Mouse (Mus musculus) MN1 (cell line): ENCODE data around the gene Stk32c.

ENCODE experiments used
- DNase-seq: peaks from one replicate; pipeline ENCODE4 v3.0.0-alpha.2; 2016; ENCODE audit warnings: low spot score

Gene Stk32c

GRCm38 (mm10) chr7:139212754-139213745 is at the start of gene Stk32c, which contains the start of gene Lrrc27:
Stk32c (minus strand) TSS chr7:139213307.
Lrrc27 (plus strand) TSS chr7:139212988.
- peak; percentile 99 for DNase-seq

- DNase-seq: no peak
Observed at GRCm38 (mm10) chr7:139257752-139258542, 44.8 kb upstream of the Stk32c start.

- no peak for DNase-seq
Observed at GRCm38 (mm10) chr7:139254626-139255025, 41.5 kb upstream of the Stk32c start.

GRCm38 (mm10) chr7:139253462-139253861 is 40.4 kb upstream of the Stk32c start:
- no peak for DNase-seq

GRCm38 (mm10) chr7:139252986-139253385 is 39.9 kb upstream of the Stk32c start:
- DNase-seq: no peak

DNA sequence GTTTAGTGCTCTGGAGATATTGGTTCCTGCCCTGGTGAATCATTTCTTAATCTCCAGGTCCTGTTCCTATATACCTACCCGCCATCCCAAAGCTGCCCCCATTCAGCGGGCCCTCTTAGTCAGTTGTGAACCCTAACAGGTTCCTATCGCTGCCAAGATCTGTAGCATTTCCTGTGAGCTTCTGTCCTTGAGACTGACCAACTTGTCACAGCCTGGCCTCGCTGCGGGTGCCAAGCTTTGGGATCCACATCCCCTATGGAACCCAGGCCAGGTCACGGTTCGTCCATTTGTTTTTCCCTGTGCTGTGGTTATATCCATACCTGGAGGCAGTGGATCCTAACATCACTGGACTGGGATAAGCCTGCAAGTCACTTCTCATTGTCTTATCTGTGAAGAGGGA is 39.5 kb upstream of the Stk32c start:
- no peak for DNase-seq

DNA sequence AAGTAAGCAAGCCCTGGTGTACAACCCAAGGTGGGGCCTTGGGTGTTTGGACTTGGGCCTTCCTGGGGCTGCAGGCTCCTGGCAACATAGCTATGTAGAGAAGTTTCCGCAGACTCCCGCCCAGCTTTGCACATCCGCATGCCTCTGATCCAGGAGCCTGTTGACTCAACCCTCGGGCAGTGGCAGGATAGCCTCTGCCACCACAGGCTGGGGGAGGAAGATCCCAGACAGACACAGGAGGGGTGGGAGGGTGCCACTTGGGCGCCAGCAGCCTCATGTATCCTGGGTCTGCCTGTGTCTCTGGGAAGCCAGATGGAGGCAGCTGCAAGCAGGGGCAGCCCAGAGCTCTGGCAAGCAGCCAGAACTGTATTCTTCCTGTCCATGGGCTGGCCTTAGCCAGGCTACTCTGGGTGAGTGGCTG is 38.8 kb upstream of the Stk32c start:
- DNase-seq: peak; percentile 92

- DNase-seq: peak; percentile 44
Observed at GRCm38 (mm10) chr7:139249406-139250210, 36.5 kb upstream of the Stk32c start.

DNA sequence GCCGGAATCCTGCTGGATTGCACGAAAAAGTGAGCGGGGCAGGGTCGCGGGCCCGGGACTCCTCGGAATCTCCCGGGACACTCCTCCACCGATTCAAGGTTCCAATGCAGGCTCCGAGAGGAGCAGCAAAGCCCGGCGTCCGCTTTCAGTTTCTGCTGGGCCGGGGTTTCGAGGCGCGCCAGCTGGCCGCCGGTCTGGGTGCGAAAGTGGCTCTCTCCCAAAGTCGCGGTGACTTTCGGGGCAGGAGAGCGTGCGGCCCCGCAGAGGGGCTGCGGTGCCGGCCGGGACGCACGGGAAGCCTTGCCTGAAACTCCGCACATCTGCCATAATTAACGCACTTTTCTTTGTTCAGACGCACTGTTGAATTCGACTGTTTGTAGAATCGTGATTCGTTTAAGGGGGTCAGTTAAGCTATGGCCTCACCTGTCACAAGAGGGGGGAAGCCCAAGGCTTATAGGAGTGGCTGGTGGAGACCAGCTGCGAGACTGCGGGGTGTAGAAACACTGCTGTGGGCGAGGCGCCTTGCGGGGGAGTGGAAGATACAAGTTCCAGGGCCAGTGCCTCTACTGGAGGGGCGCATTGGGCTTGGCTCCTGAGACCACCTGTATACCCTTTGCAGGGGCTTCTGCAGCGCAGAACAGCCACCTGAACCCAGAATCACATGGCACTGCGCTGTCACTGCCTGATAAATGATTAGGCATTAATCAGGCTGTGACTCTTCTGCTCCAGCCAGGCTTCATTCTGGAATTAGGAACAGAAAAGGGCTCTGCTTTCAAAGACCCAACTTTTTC is 35.7 kb upstream of the Stk32c start:
- peak; percentile 35 for DNase-seq

GRCm38 (mm10) chr7:139247881-139248614 is 34.9 kb upstream of the Stk32c start, which contains the start of gene Pwwp2b:
Pwwp2b (plus strand) TSS chr7:139248482.
- DNase-seq: peak; percentile 82

DNA sequence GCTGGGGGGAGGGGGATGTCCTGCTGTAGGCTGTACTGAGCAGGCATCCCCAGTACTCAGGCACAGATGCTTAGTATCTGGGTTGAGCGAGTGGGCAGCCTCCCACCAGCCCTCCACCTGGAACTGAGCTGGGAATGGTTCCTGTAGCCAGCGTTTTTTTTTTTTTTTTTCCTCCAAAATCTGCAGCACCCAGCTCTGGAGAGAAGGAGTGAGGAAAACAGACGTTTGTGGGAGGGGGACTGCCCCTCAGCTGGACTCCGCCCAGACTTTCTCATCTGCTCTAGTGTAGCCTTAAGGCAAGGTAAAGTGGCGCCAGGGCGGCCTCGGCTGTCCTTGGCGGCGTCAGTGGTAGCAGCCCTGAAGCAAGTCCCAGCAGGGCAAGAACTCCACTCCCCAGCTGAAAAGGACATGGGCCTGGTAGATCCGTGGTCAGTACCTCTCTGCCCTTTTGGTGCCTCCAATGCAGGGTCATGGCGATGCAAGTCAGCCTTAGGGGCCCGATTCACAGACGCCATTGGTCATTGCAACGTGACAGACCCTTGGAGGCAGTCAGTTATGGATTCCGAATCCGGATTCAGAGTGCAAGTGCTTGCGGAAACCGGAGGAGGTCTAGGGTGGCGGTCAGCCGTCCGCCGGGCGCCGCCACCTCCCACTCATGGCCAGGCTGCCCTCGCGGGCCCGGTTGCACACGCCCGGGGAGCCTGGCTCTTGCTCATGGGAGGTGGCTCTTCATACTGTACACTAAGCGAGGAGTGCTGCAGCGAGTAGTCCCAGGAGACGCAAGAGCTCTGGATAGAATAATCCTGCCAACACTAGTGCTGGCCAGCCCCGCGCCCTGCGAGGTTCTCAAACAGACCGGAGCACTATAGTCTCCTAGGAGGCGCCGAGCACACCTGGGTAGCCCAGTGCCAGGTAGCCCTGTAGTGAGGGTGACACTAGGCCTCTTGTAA is 34.1 kb upstream of the Stk32c start:
- peak; percentile 87 for DNase-seq

GRCm38 (mm10) chr7:139246086-139246485 is 33.0 kb upstream of the Stk32c start:
- DNase-seq: peak; percentile 45

GRCm38 (mm10) chr7:139239432-139239831 is 26.3 kb upstream of the Stk32c start:
- DNase-seq: no peak

DNA sequence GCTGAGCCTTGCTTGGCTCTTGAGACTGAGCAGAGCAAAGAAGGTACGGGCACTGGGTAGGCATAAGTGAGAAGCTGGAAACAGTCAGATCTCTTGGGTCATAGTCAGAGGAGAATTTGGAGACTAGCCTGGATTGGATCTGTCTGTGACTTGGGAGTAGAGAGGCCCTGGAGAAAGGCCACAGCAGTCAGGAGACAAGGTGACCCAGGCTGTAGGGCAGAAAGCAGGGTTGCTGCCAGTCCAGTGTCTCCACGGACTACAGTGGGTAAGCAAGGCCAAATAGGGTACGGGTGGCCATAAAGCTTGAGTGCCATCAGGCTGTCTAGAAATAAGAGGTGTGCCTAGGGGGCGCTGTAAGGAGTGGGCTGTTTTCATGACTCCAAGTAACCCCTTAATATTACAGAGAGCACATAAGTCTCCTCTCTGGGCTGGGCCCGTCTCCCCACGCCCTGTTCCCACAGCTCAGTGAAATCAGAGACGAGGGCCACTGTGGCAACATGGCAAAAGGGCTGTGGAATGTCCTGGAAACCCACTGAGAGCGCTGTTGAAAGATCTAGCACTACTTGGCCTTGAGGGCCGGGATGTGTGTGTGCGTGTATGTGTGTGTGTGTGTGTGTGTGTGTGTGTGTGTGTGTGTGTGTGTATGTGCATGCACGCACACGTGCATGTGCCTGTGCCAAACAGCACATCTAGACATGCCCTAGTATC is 22.7 kb upstream of the Stk32c start:
- no peak for DNase-seq

DNA sequence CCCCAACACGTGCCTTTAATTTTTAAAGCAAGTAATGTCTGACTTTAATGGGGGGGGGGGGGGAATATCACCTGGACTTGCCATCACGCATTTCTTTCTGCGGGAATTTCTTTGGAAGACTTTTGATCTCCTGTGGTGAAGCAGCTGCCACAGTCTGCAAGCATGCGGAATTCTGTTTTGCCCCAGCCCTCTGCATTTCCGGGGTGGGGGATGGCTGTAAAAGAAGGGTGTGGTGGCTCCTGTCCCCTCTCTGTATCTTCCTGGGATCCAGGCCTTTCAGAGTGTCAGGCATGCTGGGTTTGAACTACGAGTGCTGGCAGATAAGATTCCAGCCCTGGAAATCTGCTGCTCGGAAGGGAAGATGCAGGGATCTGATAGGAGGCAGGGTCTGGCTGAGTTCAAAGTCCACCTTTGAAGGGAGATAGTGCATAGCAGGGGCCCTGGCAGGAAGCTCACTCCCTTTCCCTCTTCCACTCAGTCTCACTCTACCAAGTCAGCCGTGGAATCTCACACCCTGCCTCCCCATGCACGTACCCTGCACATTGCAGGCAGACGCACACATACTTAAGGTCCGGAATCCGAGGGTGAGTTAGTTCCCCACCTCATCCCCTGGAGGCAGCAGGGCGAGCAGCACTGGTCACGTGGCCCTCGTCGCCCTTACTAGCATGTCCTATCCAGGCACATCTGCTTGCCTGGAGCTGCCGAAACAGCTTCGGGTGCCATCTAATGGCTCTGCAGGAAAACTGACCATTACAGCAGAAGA is 21.5 kb upstream of the Stk32c start:
- peak; percentile 89 for DNase-seq

- DNase-seq: peak; percentile 91
Observed at GRCm38 (mm10) chr7:139233714-139234113, 20.6 kb upstream of the Stk32c start.

DNA sequence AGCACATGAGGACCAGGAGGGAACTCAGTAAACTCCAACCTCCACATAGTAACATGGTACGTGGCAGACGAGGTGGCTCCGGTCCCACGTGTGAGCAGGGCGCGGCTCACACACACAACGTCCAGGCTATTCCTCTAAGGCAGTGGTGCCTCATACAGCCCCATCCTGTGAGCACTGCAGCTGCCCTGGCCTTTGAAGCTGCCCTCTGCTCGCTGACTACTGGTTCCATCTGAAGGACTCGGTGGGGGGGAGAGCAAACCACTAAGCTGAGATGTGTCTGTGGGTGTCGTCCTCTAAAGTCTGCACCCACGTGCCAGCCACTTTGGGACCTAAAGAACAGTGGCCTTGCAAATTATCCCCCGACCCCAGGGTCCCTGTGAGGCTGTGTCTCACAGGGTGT is 17.1 kb upstream of the Stk32c start:
- no peak for DNase-seq

DNA sequence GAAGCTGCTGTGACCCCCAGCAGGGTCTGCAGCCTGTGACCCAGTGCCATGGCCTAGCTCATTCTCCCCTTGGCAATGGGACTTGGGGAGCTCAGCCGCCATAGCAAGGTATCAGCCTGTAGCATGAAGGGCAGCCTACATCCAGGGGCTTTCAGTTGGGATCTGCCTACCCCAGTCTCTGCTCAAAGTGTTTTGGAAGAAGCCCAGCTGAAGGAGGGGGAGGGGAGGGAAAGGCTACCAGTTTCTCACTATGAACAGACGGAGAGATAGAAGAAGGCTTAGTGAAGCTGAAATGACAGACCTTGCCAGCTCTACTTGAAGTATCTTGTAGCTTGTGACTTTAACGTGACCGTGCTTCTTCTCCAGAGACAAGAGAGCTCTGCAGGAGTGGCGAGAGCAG is 16.7 kb upstream of the Stk32c start:
- no peak for DNase-seq
